Mouse (Mus musculus) spleen, adult 2 months (tissue): ENCODE data around the gene Pde5a. TPM values are rescaled to one million over a fixed set of nuclear protein-coding genes. Genes with fewer than 3 reads are reported as not detected.

Experiments used
- DNase-seq, 2 experiments: peaks; one replicate each; pipeline versions ENCODE4 v3.0.0 to v3.0.0-alpha.2; 2012 to 2021; ENCODE audit warnings: low spot score in 2 of 2, low read depth in 1 of 2
- H3K27ac ChIP-seq: fragments of 200-500 bp; 2 replicates; pipeline ENCODE4 v1.5.1; 2012; ENCODE audit warnings: low read length, inconsistent platforms; ENCODE audit not compliant: insufficient read depth
- H3K27me3 ChIP-seq: fragments of 200-500 bp; 2 replicates; pipeline ENCODE4 v1.6.1; 2012; ENCODE audit warnings: mild to moderate bottlenecking, moderate library complexity, low read length, inconsistent platforms; ENCODE audit not compliant: control insufficient read depth, insufficient read depth
- H3K36me3 ChIP-seq: fragments of 200-500 bp; 2 replicates; pipeline ENCODE4 v1.6.1; 2012; ENCODE audit warnings: mild to moderate bottlenecking, low read length, inconsistent platforms; ENCODE audit not compliant: control insufficient read depth, insufficient read depth
- H3K4me1 ChIP-seq: fragments of 200-500 bp; 2 replicates; pipeline ENCODE4 v1.6.1; 2011; ENCODE audit warnings: inconsistent platforms; ENCODE audit not compliant: control insufficient read depth, insufficient read depth, insufficient read length
- H3K4me3 ChIP-seq: fragments of 200-500 bp; 2 replicates; pipeline ENCODE4 v1.5.1; 2011; ENCODE audit warnings: mild to moderate bottlenecking, inconsistent platforms; ENCODE audit not compliant: insufficient read depth, insufficient read length; ENCODE audit errors: extremely low read depth
- CTCF ChIP-seq: fragments of 200-500 bp; IDR thresholded peaks from 2 replicates; pipeline ENCODE4 v1.5.1; 2011; ENCODE audit warnings: mild to moderate bottlenecking, inconsistent platforms; ENCODE audit not compliant: insufficient read depth, insufficient read length, insufficient replicate concordance; ENCODE audit errors: extremely low read depth
- POLR2A ChIP-seq: fragments of 200-500 bp; IDR thresholded peaks from 2 replicates; pipeline ENCODE4 v1.6.1; 2011; ENCODE audit warnings: low read depth, low read length, inconsistent platforms
- WGBS: fragments of 180-500 bp; shearing (Covaris S2); methylation state at CpG from one replicate; pipeline ENCODE4 v1.1.7; 2018; 5-methylcytosine and 5-hydroxymethylcytosine counted together
- polyA plus RNA-seq: library from polyadenylated mRNA; depleted of rRNA; stranded (reverse); fragments of >200 nt; gene quantifications from 2 replicates; pipeline ENCODE4 v1.2.3, GENCODE M21; 2012; rRNA removed

The Pde5a gene
- polyA plus RNA-seq, 1 experiment, result 1.3 TPM

DNA sequence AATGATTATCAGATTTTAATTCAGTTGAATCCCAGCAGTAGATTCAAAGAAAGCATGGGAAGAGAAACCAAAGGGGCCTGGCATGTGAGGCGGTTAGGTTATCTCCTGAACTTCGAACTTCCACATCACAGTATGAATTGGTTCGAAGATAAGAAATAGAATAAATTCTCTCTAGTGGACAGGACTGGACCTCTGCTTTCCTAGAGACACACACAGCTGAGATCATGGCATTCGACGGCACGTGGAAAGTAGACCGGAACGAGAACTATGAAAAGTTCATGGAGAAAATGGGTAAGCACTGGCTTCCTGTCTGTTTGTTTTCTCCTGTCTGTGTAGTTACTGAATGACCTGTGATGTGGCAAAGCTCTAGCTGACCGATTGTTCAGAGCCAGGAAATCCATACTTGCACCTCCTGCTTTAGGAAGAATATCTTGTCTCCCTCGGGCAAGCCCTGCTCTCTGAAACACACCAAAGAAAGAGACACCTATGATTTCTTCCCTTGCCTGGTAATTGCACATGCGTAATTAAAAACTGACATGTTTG, 166.5 kb downstream of the Pde5a start:
- TF ChIP-seq POLR2A, result no peak
- TF ChIP-seq CTCF, result no peak
- no peaks in the 10 kb centered on the region for H3K36me3 ChIP-seq
- H3K4me3 ChIP-seq, result no peak overlapping the region
- no peak for DNase-seq
- no peaks in the 10 kb centered on the region for H3K4me1 ChIP-seq
- 84% methylated on average over 11 of the region's 11 CpGs for WGBS
- no peaks in the 10 kb centered on the region for H3K27me3 ChIP-seq
- no peak overlapping the region for H3K27ac ChIP-seq

DNA sequence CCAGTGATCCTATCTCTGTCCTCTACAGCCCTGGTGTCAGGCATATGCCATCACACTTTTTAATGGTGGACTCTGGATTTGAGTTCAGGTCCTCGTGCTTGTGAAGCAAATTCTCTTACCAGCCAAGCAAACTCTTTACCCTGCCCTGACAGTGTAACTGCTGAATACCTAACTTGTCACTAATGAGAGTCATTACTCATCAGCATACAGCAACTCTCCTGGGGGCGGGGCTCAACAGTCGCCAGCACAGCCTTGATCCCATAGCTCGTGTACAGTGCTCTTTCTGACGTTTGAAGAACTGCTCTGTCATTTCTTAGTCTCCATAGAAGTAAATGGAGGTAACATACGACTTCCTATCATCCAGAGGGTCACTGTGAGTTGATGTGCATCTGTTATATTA, 169.5 kb downstream of the Pde5a start:
- Histone ChIP-seq H3K27ac (no peak overlapping the region), H3K27me3 (no peaks in the 10 kb centered on the region), H3K4me3 (no peak overlapping the region), H3K36me3 (no peaks in the 10 kb centered on the region), H3K4me1 (no peaks in the 10 kb centered on the region)
- TF ChIP-seq CTCF, result no peak
- no peak for DNase-seq
- 63% methylated on average over 6 of the region's 6 CpGs for WGBS

DNA sequence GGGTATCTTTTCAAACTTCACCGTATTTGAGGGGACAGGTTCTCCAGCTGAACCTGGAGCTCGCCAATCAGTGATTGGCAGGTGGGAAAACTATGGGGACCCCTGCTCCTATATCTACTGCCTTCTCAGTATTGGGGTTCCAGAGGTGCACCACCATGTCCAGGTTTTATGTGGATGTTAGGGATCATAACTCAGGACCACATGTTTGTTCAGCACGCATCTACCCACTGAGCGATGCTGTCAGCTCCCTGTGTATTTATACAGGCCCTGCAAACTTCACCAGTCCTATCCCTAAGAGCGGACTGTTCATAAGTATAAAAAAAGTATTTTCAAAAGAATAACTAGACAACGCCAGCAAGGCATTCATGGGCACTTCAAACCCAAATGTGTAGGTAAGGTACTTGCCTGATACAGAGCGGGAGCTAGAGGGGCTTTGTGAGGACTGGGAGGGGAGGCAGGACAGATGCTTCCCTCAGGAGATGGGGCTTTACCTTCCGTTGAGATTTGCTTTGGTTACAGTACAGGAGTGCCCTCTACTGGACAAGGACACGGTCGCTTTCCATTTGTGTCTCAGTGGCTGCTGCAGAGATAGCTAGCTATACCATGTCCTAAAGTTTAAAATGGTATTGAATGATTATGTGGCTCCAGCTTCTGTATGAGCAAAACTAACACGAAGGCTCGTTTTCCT, 175.1 kb downstream of the Pde5a start:
- Histone ChIP-seq H3K36me3 (no peaks in the 10 kb centered on the region), H3K4me1 (no peaks in the 10 kb centered on the region), H3K4me3 (no peak overlapping the region), H3K27me3 (no peaks in the 10 kb centered on the region), H3K27ac (no peak overlapping the region)
- WGBS, result 49% methylated on average over 12 of the region's 12 CpGs
- no peak for TF ChIP-seq POLR2A
- TF ChIP-seq CTCF, result peak; percentile 38; the same call in 1 of the 2 replicates
- DNase-seq, result no peak

DNA sequence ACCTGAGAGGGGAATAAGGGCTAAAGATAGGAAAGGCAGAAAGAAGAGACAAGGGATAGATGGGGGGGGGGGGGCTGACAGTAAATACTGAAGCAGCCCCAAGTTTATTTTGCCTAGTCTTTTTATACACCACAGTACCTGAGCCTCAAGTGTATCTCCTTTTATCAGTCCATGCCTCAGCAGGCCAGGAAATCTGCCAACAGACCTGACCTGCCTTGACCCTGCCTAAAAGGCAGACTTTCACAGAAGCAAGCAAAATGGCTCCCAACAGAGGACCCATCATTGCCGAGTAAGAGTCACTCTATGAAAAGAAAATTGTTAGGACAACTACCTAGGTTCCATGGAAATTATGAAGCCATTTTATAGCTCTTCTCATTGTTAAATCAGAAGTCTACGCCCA, 179.1 kb downstream of the Pde5a start:
- Histone ChIP-seq H3K27me3 (no peaks in the 10 kb centered on the region), H3K4me1 (no peaks in the 10 kb centered on the region), H3K36me3 (no peaks in the 10 kb centered on the region), H3K4me3 (no peak overlapping the region), H3K27ac (no peak overlapping the region)
- WGBS, result 91% methylated on average over 2 of the region's 2 CpGs
- TF ChIP-seq CTCF, result no peak
- no peak for TF ChIP-seq POLR2A
- DNase-seq, result no peak

Other genes starting within 250 kb of the Pde5a start
- gene Fnbp1l, start 109.2 kb upstream of the Pde5a start, polyA plus RNA-seq, result 1.1 and 1.3 TPM in 2 replicates
- gene Fabp2, start 166.1 kb downstream of the Pde5a start, polyA plus RNA-seq, result not detected in 2 replicates
- gene Gm10959, start 190.4 kb downstream of the Pde5a start, polyA plus RNA-seq, result not detected in 2 replicates
- gene 1810037I17Rik, start 195.3 kb downstream of the Pde5a start, polyA plus RNA-seq, result 16.0 and 18.9 TPM in 2 replicates